Mouse (Mus musculus) fibroblast of lung, adult 2 months (primary cell): ENCODE measurements at regions not wholly inside any gene's neighbourhood (a gene's known extent, or its start where the extent isn't known, plus 50 kb on each side); places are given as distances from the start of the nearest gene placed in this dataset.

ENCODE experiments used
- DNase-seq: peaks from one replicate; pipeline ENCODE4 v3.0.0-alpha.2; 2011; ENCODE audit warnings: low read depth

DNA sequence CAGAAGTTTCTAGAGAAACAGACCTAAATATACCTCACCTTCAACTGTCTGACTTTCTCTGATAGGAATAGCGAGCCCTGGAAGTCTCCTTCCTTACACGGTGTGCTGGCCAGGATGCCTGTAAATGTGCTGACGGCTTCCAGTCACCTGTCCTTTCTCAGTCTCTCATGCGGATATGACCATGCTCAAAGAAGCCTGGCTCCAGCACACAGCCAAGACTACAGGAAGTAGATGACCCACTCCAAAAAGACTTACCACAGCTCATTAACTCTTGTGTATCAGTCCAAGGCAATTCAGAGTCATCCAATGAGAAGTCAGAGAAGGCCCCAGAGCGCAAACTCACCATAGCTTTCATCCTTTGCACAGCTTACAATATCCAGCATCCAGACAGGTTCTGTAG lies 186.3 kb downstream of the Synb start:
- DNase-seq, result no peak

DNA sequence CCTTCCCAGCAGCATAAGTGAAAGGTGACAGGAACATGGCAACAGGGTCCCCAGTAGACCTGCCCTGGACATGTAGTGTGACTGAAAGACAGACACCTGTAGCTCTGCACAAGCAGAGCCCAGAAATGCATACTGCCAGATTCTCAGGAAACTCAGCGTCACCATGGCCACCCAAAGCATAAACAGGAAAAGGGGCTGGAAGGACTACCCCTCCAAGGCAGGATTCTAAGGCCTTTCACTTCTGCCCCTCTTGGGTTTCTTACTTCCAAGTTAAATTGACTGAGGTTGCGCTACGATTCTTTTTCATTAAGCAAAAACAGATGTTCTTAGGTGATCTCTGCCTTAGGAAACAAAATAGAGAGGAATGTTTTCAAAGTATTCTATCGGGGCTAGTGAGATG lies 189.5 kb downstream of the Synb start:
- DNase-seq, result peak; percentile 3

- no peak for DNase-seq
These were observed 190.6 kb downstream of the Synb start for GRCm38 (mm10) chr14:69103371-69104009.

DNA sequence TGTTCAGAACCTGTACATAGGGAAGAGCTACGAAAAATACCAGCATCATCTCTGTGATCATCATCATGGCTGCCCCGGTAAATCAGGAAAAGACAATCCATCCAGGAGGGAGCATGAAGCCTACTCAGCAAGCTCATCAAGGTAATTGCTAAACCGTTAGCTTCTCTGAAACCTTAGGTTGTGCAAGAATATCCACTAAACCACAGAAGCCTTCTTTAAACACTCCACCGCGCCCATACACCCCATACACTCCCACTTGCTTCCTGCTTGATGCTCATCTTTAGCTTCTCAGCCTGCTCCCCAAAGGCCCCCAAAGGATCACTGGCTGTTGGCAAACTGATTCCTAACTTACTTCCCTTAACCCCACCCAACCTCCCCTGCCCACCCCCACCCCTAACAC lies 193.2 kb downstream of the Synb start:
- no peak for DNase-seq

- no peak for DNase-seq
These were observed 198.5 kb downstream of the Synb start for GRCm38 (mm10) chr14:69095599-69095998.
